Mouse (Mus musculus) stomach, postnatal 0 days (tissue): ENCODE measurements around the gene Ski. TPM values are rescaled to one million over a fixed set of nuclear protein-coding genes. Genes with fewer than 3 reads are reported as not detected.

ENCODE experiments used
- ATAC-seq: fragments of 200-750 bp; cut with Nextera tagmentation; 2 replicates; pipeline ENCODE4 v1.8.0; 2017; ENCODE audit not compliant: low FRiP score, low TSS enrichment
- DNase-seq: peaks from one replicate; pipeline ENCODE4 v3.0.0-alpha.2; 2016; ENCODE audit warnings: low spot score
- H3K27ac ChIP-seq: fragments of 300-500 bp; sonication (generic); replicated peaks from 2 replicates; pipeline ENCODE4 v1.5.1; 2014; ENCODE audit warnings: mild to moderate bottlenecking, control low read depth
- H3K27me3 ChIP-seq: fragments of 300-500 bp; sonication (generic); 2 replicates; pipeline ENCODE4 v1.6.1; 2014; ENCODE audit warnings: low read length; ENCODE audit not compliant: control insufficient read depth, insufficient read depth
- H3K36me3 ChIP-seq: fragments of 300-500 bp; sonication (generic); 2 replicates; pipeline ENCODE4 v1.6.1; 2014; ENCODE audit warnings: low read length, mixed read lengths; ENCODE audit not compliant: control insufficient read depth, insufficient read depth
- H3K4me1 ChIP-seq: fragments of 300-500 bp; sonication (generic); replicated peaks from 2 replicates; pipeline ENCODE4 v1.6.1; 2014; ENCODE audit warnings: antibody characterized with exemption; ENCODE audit not compliant: control insufficient read depth, insufficient read depth
- H3K4me2 ChIP-seq: fragments of 300-500 bp; sonication (generic); replicated peaks from 2 replicates; pipeline ENCODE4 v1.6.1; 2014; ENCODE audit warnings: low read depth, mild to moderate bottlenecking, control low read depth, moderate library complexity
- H3K4me3 ChIP-seq: fragments of 300-500 bp; sonication (generic); 2 replicates; pipeline ENCODE4 v1.5.1; 2014; ENCODE audit warnings: low read depth, low read length, control low read depth
- H3K9ac ChIP-seq: fragments of 300-500 bp; sonication (generic); 2 replicates; pipeline ENCODE4 v1.6.1; 2014; ENCODE audit warnings: mild to moderate bottlenecking, low read length, control low read depth, mixed read lengths
- H3K9me3 ChIP-seq: fragments of 300-500 bp; sonication (generic); 2 replicates; pipeline ENCODE4 v1.6.1; 2016; ENCODE audit warnings: low read length; ENCODE audit not compliant: control insufficient read depth
- CTCF ChIP-seq: IDR thresholded peaks from 2 replicates; pipeline ENCODE4 v1.5.1; 2016; ENCODE audit warnings: antibody characterized with exemption, low read depth, mild to moderate bottlenecking, moderate library complexity
- EP300 ChIP-seq: optimal IDR thresholded peaks from 2 replicates; pipeline ENCODE3; 2016; ENCODE audit warnings: antibody characterized with exemption
- WGBS: fragments of 180-500 bp; shearing (Covaris S2); extraction: QIAGEN DNeasy Blood & Tissue Kit; methylation state at CpG from one replicate; pipeline ENCODE4 v1.1.7; 2014; 5-methylcytosine and 5-hydroxymethylcytosine counted together
- polyA plus RNA-seq: library from polyadenylated mRNA; unstranded; fragments of >200 nt; fragmentation: Nextera tagmentation; extraction: Ambion mirVana; gene quantifications from 2 replicates; pipeline ENCODE4 v1.2.1, GENCODE M21; 2015

Ski gene
- polyA plus RNA-seq, 1 experiment from 2014 or later: 9.7 TPM

GRCm38 (mm10) chr4:155151845-155152244 is 70.5 kb downstream of the Ski start:
- H3K27me3 ChIP-seq: no peaks in the 10 kb centered on the region
- no peaks in the 10 kb centered on the region for H3K9me3 ChIP-seq
- WGBS: 62% methylated on average over 4 of the region's 4 CpGs
- H3K4me3 ChIP-seq: peak overlapping the region; percentile 49; the same call in 1 of the 2 replicates
- H3K4me1 ChIP-seq: peaks cover 12% of the 10 kb centered on the region
- TF ChIP-seq CTCF (no peak), EP300 (no peak)
- no peak for ATAC-seq
- H3K4me2 ChIP-seq: no peak overlapping the region
- no peak for DNase-seq
- peaks cover 12% of the 10 kb centered on the region for H3K36me3 ChIP-seq
- peak overlapping the region; percentile 79 for H3K9ac ChIP-seq
- H3K27ac ChIP-seq: peak overlapping the region; percentile 97

DNA sequence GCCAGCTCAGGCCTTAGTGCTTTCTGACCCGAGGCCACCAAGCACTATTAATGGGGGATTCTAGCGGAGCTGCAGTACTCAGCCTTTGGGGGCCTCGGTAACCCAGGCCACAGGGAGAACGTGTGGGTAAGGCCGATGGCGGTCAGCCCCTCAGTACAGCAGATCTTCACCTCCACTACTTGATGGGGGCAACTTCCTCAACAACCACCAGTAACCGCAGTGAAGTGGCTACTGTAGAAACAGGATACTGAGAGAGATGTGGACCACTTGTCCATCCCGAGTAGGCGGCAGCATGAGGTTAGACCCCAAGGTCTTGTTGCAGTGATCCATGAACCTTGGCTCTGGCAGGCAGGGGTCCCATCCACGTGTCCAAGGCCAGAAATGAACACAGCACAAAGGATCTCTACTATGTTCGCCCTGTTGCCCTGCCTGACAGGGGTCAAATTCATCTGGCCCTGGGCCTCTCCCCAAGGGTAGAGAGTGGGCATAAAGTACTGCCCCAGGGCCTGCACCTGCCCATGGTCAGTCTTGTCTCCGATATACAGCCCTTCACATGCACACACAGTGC is 71.1 kb downstream of the Ski start:
- Histone ChIP-seq H3K36me3 (peaks cover 7% of the 10 kb centered on the region), H3K9me3 (no peaks in the 10 kb centered on the region), H3K4me3 (peak overlapping the region; percentile 49), H3K27me3 (no peaks in the 10 kb centered on the region), H3K4me2 (peak overlapping the region; percentile 75), H3K27ac (peak overlapping the region; percentile 97), H3K4me1 (peaks cover 12% of the 10 kb centered on the region), H3K9ac (peak overlapping the region; percentile 79)
- DNase-seq (no peak), ATAC-seq (no peak)
- WGBS: 43% methylated on average over 12 of the region's 12 CpGs
- no peak for TF ChIP-seq EP300
- TF ChIP-seq CTCF: no peak

GRCm38 (mm10) chr4:155150276-155151113 is 71.9 kb downstream of the Ski start:
- Histone ChIP-seq H3K27me3 (no peaks in the 10 kb centered on the region), H3K4me1 (peaks cover 12% of the 10 kb centered on the region), H3K27ac (peak overlapping the region; percentile 97), H3K9ac (peak overlapping the region; percentile 79), H3K9me3 (no peaks in the 10 kb centered on the region), H3K4me2 (peak overlapping the region; percentile 75), H3K4me3 (peak overlapping the region; percentile 49), H3K36me3 (peaks cover 3% of the 10 kb centered on the region; the same call in 1 of the 2 replicates)
- TF ChIP-seq EP300: peak; percentile 83
- TF ChIP-seq CTCF: no peak
- WGBS: 3% methylated on average over 57 of the region's 73 CpGs
- ATAC-seq: peak; percentile 90
- DNase-seq: peak; percentile 95

DNA sequence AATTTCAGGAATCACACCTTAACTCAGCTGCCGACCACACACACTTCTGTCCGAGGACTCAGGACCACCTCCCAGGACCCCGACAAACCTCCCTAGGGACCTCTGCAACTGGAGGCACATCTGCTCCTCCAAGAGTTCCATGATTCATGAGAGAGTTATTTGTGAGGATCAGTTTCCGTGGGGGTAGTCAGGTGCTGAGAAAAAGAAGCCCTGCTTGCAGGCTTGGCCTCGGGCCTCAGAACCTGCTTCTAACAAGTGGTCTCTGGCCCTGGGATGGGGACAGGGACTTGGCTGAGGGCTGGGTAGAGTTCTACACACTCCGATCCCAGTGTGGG is 72.5 kb downstream of the Ski start:
- TF ChIP-seq CTCF (no peak), EP300 (no peak)
- WGBS: 53% methylated on average over 6 of the region's 6 CpGs
- ATAC-seq: no peak
- H3K4me3 ChIP-seq: 0 out of 2 replicates have a peak overlapping the region, but pooled peaks have one; percentile 49
- H3K36me3 ChIP-seq: peaks cover 3% of the 10 kb centered on the region; the same call in 1 of the 2 replicates
- DNase-seq: no peak
- peaks cover 15% of the 10 kb centered on the region for H3K4me1 ChIP-seq
- H3K27ac ChIP-seq: peak overlapping the region; percentile 97
- peak overlapping the region; percentile 75 for H3K4me2 ChIP-seq
- H3K27me3 ChIP-seq: no peaks in the 10 kb centered on the region
- H3K9me3 ChIP-seq: no peaks in the 10 kb centered on the region
- peak overlapping the region; percentile 79; the same call in 1 of the 2 replicates for H3K9ac ChIP-seq

DNA sequence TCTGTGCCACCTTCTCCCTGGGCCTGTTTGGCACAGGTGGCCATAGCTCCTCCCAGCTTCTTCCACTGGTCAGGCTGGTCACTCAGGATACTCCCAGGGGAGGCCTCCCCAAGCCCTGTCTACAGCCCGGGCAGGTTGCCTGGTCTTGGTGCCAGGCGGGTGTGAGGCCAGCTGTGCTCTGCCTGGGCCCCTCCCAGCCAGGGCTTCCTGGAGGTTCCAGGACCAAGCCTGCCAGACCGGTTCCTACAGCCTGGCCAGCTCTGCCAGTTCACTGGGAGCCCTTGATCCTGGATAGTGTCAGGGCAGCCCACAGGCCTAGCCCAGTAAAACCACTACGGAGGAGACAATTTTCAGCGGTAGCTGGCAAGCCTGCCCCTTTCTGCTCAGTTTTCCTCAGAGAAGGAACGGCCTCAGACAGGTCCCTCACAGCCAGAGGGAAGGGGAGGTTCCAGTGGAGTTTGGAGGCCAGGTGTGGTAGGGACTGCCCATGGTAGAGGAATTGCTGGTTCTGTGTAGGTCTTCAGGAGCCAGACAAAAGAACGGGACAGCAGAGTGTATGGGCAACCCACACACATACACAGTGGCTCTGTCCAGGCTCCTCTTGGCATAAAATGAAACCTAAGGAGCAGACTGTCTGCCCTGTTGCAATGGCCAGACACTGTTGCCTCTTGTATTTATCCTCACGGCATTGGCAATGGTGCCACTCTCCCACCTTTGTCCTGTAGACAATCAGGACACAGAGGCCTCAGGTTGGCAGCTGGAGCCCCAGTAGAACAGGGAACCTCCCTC is 73.3 kb downstream of the Ski start:
- Histone ChIP-seq H3K9me3 (no peaks in the 10 kb centered on the region), H3K4me2 (no peak overlapping the region), H3K9ac (0 out of 2 replicates have a peak overlapping the region, but pooled peaks have one; percentile 13), H3K27ac (peak overlapping the region; percentile 97), H3K4me3 (no peak overlapping the region), H3K36me3 (peaks cover 3% of the 10 kb centered on the region; the same call in 1 of the 2 replicates), H3K4me1 (peaks cover 16% of the 10 kb centered on the region), H3K27me3 (no peaks in the 10 kb centered on the region)
- DNase-seq: peak; percentile 96
- TF ChIP-seq EP300: no peak
- TF ChIP-seq CTCF: no peak
- peak; percentile 86 for ATAC-seq
- WGBS: 47% methylated on average over 8 of the region's 8 CpGs
